Mouse (Mus musculus) heart, embryonic 13.5 days (tissue): ENCODE data around the gene Gm8773. TPM values are rescaled to one million over a fixed set of nuclear protein-coding genes. Genes with fewer than 3 reads are reported as not detected.

Source experiments
- ATAC-seq: fragments of 200-750 bp; cut with Nextera tagmentation; 2 replicates; pipeline ENCODE4 v1.8.0; 2017; ENCODE audit warnings: moderate TSS enrichment; ENCODE audit not compliant: insufficient number of reproducible peaks, low FRiP score, low TSS enrichment; ENCODE audit errors: extremely low read depth
- H3K27ac ChIP-seq: fragments of 300-500 bp; sonication (generic); replicated peaks from 2 replicates; pipeline ENCODE4 v1.5.1; 2015; ENCODE audit warnings: moderate library complexity, mild to moderate bottlenecking, inconsistent platforms
- H3K27me3 ChIP-seq: fragments of 300-500 bp; sonication (generic); replicated peaks from 2 replicates; pipeline ENCODE4 v1.6.1; 2015; ENCODE audit warnings: mild to moderate bottlenecking, inconsistent platforms
- H3K36me3 ChIP-seq: fragments of 300-500 bp; sonication (generic); 2 replicates; pipeline ENCODE4 v1.6.1; 2015; ENCODE audit warnings: mild to moderate bottlenecking, inconsistent platforms
- H3K4me1 ChIP-seq: fragments of 300-500 bp; sonication (generic); 2 replicates; pipeline ENCODE4 v1.6.1; 2015; ENCODE audit warnings: inconsistent platforms
- H3K4me2 ChIP-seq: fragments of 300-500 bp; sonication (generic); 2 replicates; pipeline ENCODE4 v1.6.1; 2015; ENCODE audit warnings: inconsistent platforms, mild to moderate bottlenecking, moderate library complexity
- H3K4me3 ChIP-seq: fragments of 300-500 bp; sonication (generic); 2 replicates; pipeline ENCODE4 v1.5.1; 2015; ENCODE audit warnings: moderate library complexity, mild to moderate bottlenecking, inconsistent platforms
- H3K9ac ChIP-seq: fragments of 300-500 bp; sonication (generic); 2 replicates; pipeline ENCODE4 v1.6.1; 2015; ENCODE audit warnings: inconsistent platforms, mild to moderate bottlenecking, moderate library complexity
- H3K9me3 ChIP-seq: fragments of 300-500 bp; sonication (generic); 2 replicates; pipeline ENCODE4 v1.6.1; 2016; ENCODE audit warnings: inconsistent platforms
- WGBS: fragments of 180-500 bp; shearing (Covaris S2); methylation state at CpG from one replicate; pipeline ENCODE4 v1.1.7; 2015; ENCODE audit warnings: mixed read lengths; 5-methylcytosine and 5-hydroxymethylcytosine counted together
- polyA plus RNA-seq: library from polyadenylated mRNA; unstranded; fragments of >200 nt; fragmentation: Nextera tagmentation; extraction: Ambion mirVana; gene quantifications from 2 replicates; pipeline ENCODE4 v1.2.1, GENCODE M21; 2015

The Gm8773 gene
- polyA plus RNA-seq, 1 experiment from 2014 or later: 0.56 TPM

GRCm38 (mm10) chr5:5610540-5610939 lies 36.9 kb downstream of the Gm8773 start:
- H3K27me3 ChIP-seq: no peaks in the 10 kb centered on the region
- 39% methylated on average over 3 of the region's 3 CpGs for WGBS
- no peaks in the 10 kb centered on the region for H3K4me1 ChIP-seq

GRCm38 (mm10) chr5:5618329-5618728 lies 44.7 kb downstream of the Gm8773 start:
- no peak for ATAC-seq
- H3K4me2 ChIP-seq: no peak overlapping the region
- WGBS: 34% methylated on average over 4 of the region's 4 CpGs

More at GRCm38 (mm10) chr5:5610540-5610939, 36.9 kb downstream of the Gm8773 start:
- H3K36me3 ChIP-seq: no peaks in the 10 kb centered on the region
- H3K9me3 ChIP-seq: no peaks in the 10 kb centered on the region
- no peak for ATAC-seq
- H3K9ac ChIP-seq: no peak overlapping the region
- H3K4me3 ChIP-seq: no peak overlapping the region
- H3K27ac ChIP-seq: no peak overlapping the region
- H3K4me2 ChIP-seq: no peak overlapping the region

GRCm38 (mm10) chr5:5625491-5625890 lies 51.9 kb downstream of the Gm8773 start:
- Histone ChIP-seq H3K4me1 (no peaks in the 10 kb centered on the region), H3K9ac (no peak overlapping the region), H3K27ac (no peak overlapping the region), H3K9me3 (no peaks in the 10 kb centered on the region), H3K4me3 (no peak overlapping the region), H3K4me2 (no peak overlapping the region), H3K36me3 (no peaks in the 10 kb centered on the region), H3K27me3 (no peaks in the 10 kb centered on the region)
- no peak for ATAC-seq
- 62% methylated on average over 3 of the region's 3 CpGs for WGBS

More at GRCm38 (mm10) chr5:5618329-5618728, 44.7 kb downstream of the Gm8773 start:
- Histone ChIP-seq H3K27me3 (no peaks in the 10 kb centered on the region), H3K9ac (no peak overlapping the region), H3K27ac (no peak overlapping the region), H3K9me3 (no peaks in the 10 kb centered on the region), H3K36me3 (no peaks in the 10 kb centered on the region), H3K4me1 (no peaks in the 10 kb centered on the region), H3K4me3 (no peak overlapping the region)

Other genes starting within 250 kb of the Gm8773 start
- gene Cdk14, start 153.5 kb upstream of the Gm8773 start, polyA plus RNA-seq: 10.8 and 14.3 TPM in 2 replicates
- not detected in 2 replicates for gene 1700015F17Rik, start 94.7 kb upstream of the Gm8773 start, polyA plus RNA-seq
- 12.8 and 14.0 TPM in 2 replicates for gene Cldn12, start 58.8 kb upstream of the Gm8773 start, polyA plus RNA-seq
- 17.6 and 18.5 TPM in 2 replicates for gene Gtpbp10, start 14.3 kb upstream of the Gm8773 start, polyA plus RNA-seq
- gene Cfap69, start 90.4 kb downstream of the Gm8773 start, polyA plus RNA-seq: 0.78 and 1.4 TPM in 2 replicates
- gene Steap2, start 120.8 kb downstream of the Gm8773 start, polyA plus RNA-seq: 2.8 and 2.9 TPM in 2 replicates
- gene Steap1, start 175.5 kb downstream of the Gm8773 start, polyA plus RNA-seq: 2.4 and 2.5 TPM in 2 replicates